Mouse (Mus musculus) cerebellum, postnatal 25 days (tissue): Measurements from ENCODE around the gene Pfdn5.

Experiments
- DNase-seq, 2 experiments: peaks; one replicate each; pipeline ENCODE4 v3.0.0; 2021; ENCODE audit warnings: mixed read lengths in 2 of 2

The Pfdn5 gene

GRCm38 (mm10) chr15:102377163-102377543 is 51.2 kb downstream of the Pfdn5 start:
- peak; percentile 41 to 69 for DNase-seq

- peak; percentile 16 to 21 for DNase-seq
Observed at GRCm38 (mm10) chr15:102377810-102378262, 51.9 kb downstream of the Pfdn5 start.
